Mouse (Mus musculus): ENCODE results near the gene Lipc. TPM values are rescaled to one million over a fixed set of nuclear protein-coding genes. Genes with fewer than 3 reads are reported as not detected.
"Not testable (repeated sequence)": the region's sequence is repeated elsewhere in the genome, so short reads cannot be mapped to it uniquely, and the experiment has no call there.

The Lipc gene
- polyA plus RNA-seq, 1 experiment, result 1.2 TPM

DNA sequence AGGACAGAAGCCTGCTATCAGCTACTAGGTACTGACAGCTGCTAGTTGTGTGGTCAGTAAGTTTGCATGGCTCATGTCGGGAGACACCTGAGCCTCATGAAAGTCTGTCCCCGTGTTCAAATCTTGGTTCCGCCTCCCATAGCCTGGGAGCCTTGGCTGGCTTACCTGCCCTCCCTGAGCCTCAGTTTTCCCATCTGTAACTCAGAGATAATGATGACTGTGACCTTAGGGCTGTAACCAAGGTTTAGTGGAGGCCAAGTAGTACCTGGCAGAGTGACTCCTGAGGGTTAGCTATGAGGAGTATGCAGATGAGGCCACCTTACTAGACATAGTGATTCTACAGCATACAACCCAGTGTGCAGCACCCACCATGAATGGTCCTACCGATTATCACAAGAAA lies 81.7 kb downstream of the Lipc start:
- WGBS, result 90% methylated on average over 4 of the region's 4 CpGs
- no peak for DNase-seq (ENCODE audit: low read depth, low spot score)

DNA sequence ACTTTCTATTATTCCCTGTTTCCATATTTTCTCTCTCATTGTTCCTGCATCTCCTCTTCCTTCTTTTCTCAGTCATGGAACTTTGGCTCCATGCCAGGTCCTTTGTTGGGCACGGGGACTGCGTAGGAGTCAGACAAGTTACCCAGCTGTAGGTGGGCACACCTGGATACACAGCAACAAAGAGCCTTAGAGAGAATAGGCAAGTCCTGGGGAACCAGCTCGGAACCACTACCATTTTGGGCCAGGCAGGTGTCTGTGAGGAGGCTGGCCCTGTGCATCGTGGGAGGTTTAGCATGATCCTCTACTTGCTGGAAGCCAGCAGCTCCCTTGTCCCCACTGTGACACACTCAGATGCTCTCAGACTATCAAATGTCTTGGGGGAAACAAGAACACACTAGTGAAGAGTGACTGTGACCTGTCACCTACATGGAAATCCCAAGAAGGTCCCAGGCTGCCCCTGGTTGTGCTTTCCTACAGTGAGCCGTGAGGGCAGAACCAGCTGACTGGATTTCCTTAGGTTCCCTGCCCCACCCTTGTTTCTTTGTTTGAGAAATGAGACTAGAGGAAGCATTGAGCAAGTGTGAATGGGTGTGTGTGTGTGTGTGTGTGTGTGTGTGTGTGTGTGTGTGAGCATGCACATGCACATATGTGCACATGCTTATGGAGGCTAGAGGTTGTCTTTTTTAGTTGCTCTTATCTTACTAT lies 82.7 kb downstream of the Lipc start:
- WGBS, result 39% methylated on average over 5 of the region's 5 CpGs

DNA sequence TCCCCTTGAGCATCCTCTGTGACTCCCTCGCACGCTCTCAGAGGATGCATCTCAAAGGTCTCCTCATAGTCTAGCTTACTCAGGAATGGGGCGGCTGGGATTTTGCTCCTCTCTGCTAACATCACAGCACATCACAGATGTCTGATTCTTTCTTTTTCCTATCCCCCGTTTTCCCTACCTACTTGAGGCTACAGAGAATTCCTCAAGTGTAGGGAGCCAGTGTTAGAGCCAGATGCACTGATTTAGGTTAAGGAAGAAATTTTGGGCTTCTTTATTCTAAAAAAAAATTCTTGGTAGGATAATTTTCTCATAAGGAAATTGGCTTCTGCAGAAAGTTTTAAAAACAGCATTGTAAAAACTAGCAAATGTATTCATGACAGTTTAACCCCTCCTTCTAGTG lies 84.6 kb downstream of the Lipc start:
- 92% methylated on average over 4 of the region's 4 CpGs for WGBS
- no peak for DNase-seq (ENCODE audit: low read depth, low spot score)

More for the DNA sequence above, 82.7 kb downstream of the Lipc start:
- no peak for DNase-seq (ENCODE audit: low read depth, low spot score)

DNA sequence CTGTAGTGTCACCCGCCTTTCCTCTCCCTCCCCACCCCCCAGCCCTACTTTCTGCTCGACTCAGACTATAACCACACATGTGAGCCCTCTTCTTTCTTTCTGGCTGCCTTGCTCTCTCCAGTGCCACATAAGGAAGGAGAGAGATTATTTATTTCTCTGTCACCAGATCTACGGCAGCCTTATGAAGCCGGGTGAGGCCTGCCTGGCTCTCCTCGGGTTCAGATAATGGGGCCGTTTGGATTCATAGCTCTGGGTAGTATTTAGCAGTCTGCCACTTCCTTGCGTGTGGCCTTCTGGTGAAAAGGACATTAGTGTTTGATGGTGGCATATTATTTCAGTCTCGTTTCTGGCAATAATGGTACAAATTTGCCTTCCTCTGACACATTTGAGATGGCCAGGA lies 88.0 kb downstream of the Lipc start:
- WGBS, result 39% methylated on average over 8 of the region's 8 CpGs
- DNase-seq (ENCODE audit: low read depth, low spot score), result no peak

DNA sequence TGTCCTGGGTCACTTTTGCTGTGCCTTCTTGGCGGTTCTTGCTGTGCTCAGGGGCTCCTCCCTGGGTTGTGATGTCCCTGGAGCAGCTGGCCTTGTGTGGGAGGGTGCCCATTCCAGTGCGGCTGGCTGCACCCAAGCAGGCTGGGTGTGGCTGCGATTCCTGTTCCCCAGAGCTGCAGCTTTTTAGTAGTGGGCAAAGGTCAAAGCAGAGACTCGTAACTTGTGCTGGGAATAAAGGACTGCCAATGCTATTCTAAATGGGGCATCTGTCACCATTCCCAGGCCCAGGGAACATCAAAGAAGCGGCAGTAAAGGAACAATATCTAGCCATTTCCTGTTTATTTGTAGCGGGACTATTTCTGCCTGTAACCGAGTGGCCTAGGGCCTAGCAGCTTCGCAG lies 88.7 kb downstream of the Lipc start:
- WGBS, result 14% methylated on average over 8 of the region's 8 CpGs
- peak; percentile 92 for DNase-seq (ENCODE audit: low read depth, low spot score)

DNA sequence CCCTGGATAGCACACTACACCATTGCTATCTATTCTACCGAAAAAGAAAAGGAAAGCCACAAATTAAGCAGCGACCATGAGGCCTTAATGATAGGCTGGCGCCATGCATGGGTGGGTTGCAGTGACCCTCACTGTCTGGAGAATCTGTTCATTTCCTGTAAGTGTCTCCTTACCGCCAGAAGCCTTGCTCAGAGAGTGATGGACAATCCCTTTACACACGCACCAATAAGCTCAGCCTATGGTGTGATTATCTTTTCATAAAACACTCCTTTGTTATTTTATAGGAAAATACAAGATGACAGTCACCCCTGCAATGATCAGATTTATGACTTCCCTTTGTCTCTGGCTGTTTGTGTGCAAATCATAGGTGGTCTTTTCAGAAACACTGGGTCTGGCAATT lies 92.8 kb downstream of the Lipc start:
- no peak for DNase-seq (ENCODE audit: low read depth, low spot score)
- WGBS, result 78% methylated on average over 5 of the region's 5 CpGs

DNA sequence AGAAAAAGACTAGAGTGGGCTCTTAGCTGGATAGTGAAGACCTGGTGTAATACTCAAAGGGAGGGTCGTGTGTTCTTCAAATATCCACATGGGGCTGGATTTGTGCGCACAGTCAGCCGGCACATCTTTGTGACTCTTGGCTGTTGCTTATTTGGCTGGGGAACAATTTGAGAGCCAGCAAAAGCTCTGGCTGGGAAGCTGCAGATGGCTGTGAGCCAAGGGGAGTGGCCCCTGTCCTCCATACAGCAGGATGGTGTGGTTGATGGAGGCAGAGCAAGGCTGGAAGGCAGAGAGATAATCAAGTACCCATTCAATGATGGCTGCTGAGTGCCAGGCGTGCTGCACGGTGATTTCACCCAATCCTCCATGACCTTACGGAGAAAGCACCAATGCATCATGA lies 96.2 kb downstream of the Lipc start:
- WGBS, result 24% methylated on average over 6 of the region's 6 CpGs
- no peak for DNase-seq (ENCODE audit: low read depth, low spot score)

DNA sequence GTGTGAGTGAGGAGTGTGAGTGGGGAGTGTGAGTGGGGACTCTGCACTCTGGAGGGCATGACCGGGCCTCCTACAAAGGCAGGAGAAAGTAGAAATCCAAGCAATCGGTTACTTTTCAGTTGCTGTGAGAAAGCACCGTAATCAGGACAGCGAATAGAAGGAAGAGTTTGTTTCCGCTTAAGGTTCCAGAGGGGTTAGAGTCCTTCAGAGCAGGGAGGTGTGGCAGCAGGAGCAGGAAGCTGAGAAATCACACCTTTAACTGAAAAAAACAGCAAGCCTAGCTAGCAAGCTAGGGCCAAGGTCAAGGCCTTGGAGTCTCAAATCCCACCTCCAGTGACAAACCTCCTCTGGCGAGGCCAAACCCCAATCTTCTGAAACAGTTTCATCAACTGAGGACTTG lies 97.1 kb downstream of the Lipc start:
- 39% methylated on average over 6 of the region's 6 CpGs for WGBS
- DNase-seq (ENCODE audit: low read depth, low spot score), result no peak

DNA sequence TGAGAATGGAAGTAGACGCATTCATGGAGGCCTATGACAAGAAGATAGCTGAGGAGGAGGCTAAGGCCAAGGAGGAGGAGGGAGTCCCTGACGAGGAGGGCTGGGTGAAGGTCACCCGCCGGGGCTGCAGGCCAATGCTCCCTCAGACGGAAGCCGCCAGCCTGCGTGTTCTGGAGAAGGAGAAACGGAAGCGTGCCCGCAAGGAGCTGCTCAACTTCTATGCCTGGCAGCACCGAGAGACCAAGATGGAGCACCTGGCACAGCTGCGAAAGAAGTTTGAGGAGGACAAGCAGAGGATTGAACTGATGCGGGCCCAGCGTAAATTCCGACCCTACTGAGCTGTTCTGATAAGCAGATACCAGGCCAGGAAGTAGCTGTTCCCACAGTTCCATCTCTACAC lies 98.9 kb downstream of the Lipc start:
- WGBS, result 94% methylated on average over 15 of the region's 15 CpGs
- DNase-seq (ENCODE audit: low read depth, low spot score), result not testable (repeated sequence)

DNA sequence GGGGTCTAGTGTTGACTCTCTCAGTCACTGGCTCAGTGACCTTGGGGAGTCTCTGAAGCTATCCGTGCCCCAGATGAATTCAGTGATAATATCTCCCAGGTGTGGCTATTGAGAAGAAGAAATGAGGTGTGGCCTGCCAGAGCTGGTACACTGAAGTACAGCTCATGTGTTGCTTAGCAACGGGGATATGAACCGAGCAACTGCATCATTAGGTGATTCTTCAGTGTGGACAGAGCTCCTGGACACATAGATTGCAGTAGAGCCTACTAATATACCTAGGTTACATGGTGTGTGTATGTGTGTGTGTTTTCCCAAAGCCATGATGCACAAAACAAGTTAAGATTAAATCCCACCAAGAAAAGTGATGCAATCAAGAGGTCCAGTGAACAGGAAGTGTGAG lies 100.5 kb downstream of the Lipc start:
- DNase-seq (ENCODE audit: low read depth, low spot score), result no peak
- WGBS, result 47% methylated on average over 3 of the region's 3 CpGs

DNA sequence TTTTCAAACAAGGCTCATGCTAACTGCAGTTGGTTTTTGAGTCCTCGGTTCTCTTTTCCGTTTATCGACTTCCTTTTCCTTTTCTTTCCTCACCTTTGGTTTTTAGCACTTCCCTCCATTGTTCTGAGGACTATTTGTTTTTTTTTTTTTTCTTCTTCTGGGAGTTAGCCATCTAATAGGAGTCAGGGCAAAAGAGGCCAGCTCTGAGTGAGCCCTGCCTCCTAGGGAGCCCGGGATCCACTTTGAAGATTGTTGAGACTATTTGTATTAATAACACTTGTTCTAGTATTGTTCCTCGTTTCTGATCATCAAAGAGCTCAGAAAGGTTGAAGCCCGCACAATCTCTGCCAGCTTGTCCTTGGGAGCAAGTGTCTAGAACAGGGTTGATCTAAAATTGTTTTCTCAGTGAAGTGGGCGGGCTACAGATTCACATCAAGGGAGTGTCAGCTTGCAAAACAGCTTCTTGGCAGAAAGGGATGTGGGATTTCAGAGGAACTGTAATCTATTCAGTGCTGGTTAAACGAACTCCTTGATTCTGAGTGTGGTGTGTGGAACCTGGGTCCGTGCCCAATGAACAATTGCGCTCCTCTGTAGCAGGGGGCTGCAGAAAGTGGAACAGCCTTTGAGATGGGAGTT lies 103.8 kb downstream of the Lipc start:
- WGBS, result 17% methylated on average over 10 of the region's 10 CpGs

DNA sequence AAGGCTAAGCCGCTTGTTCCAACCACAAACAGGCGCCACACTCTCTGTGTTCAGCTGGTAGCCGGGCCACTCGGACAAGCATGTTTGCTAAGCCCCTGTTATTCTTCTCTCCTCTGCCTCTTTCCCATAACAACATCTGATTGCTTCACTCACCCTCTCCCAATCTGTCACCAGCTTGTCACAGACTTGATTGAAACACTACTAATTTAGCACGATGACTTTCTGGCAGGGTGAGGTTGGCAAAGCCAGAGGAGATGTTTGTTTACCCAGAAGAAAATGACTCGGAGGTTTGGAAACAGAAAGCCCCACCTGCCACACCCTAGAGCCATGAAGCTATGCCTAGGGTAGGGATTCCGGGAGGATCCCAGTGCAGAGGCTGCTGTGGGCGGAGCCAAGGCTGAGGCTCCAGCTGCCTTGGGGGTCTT lies 104.4 kb downstream of the Lipc start:
- 16% methylated on average over 8 of the region's 8 CpGs for WGBS
- no peak for DNase-seq (ENCODE audit: low read depth, low spot score)

More for the DNA sequence above, 103.8 kb downstream of the Lipc start:
- no peak for DNase-seq (ENCODE audit: low read depth, low spot score)

DNA sequence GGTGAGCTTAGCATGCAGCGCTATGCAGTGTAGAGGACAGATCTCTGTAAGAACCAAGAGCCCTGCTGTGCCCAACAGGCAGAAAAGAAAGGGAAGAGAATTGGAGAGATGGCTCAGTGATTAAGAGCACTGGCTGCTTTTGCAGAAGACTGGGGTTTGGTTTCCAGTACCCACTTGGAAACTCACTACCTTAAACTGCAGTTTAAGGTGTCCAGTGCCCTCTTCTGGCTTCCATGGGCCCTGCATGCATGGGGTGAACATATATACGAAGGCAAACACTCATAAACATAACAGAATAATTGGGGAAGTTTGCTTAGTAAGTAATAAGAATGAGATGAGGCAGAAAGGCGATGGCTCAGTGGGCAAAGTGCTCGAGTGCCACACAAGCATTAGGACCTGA lies 108.8 kb downstream of the Lipc start:
- WGBS, result 73% methylated on average over 4 of the region's 4 CpGs

DNA sequence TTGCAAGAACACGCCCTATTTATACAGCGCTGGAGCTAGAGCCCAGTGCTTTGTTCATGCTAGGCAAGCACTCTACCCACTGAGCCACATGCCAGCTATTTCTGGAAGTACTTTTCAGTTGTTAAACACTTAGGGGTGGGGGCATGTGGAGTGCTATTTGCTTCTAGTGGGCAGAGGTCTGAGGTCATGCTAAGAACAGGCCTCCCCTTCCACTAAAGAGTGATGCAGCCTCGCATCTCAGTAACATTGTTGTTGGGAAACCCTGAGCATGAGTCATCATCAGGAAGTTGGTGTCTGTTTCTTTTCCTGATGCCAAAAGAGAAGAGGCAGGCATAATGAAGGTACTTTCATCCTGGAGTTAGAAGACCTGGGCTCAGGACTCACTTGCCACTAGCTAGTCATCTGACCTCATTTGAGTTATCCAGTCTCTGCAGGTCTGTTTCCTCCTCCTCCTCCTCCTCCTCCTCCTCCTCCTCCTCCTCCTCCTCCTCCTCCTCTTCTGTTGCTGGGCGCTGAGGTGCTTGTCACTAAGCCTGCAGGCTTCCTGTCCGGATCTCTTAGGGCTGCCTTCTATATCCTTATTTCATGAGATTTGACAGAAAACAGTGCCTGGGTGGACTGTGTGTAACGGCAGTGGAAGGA lies 109.6 kb downstream of the Lipc start:
- DNase-seq (ENCODE audit: low read depth, low spot score), result no peak

More for the DNA sequence above, 108.8 kb downstream of the Lipc start:
- DNase-seq (ENCODE audit: low read depth, low spot score), result no peak

DNA sequence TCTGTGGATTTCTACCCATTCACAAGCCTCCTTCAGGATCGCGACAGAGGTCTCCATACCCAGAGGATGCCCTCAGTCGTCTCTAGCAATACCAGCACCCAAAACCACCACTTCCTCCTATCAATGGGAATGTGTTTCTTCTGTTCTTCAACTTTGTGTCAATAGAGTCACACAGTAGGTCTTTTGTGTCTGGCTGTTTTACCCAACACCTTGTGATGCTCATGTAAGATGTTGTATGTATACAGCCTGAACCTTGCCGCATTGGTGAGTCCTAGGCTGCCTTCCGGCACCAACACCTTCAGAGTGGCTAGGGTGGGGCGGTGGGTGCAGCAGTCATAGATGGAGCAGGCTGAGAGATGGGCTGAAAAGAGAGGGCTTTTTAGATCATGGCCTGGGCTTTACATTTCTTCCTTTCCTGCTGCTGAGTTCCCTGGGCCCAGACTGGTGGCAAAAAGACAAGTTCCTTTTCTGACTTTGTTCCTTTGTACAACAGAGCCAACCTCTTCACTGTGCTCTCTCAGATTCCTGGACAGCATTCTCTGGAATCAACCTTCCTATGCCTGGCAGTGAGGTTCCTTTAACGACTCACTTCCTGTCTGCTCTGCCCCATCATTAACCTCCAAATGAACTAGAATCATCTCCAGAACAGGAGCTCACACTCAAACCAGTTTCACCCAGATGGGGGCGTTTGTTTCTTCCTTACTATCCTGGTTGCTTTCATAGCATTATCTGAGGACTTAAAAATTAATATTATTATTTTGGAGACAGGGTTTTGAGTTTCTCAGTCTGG lies 110.4 kb downstream of the Lipc start:
- 37% methylated on average over 8 of the region's 8 CpGs for WGBS
- DNase-seq (ENCODE audit: low read depth, low spot score), result no peak

More for the DNA sequence above, 109.6 kb downstream of the Lipc start:
- 30% methylated on average over 5 of the region's 6 CpGs for WGBS

DNA sequence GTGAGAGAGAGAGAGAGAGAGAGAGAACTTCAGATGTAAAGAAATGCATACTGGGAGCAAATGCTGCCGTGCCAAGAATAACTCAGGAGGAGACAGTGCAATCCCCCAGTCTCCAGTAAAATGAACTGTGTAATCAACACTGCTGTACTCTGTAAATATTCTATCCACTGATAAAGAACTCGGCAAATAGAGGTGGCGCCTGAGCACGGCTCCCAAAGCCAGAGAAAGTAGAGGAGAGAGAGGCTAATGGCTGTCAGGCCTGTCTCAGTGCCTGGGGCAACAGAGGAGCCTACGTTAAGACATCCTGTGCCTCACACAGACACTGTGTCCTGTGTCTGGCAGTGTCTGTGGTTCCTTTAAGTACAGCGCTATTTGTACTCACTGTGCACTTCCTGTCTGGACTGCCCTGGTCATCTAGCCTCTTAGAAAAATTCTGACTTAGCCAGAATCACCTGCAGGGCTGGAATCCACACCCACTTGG lies 111.1 kb downstream of the Lipc start:
- no peak for DNase-seq (ENCODE audit: low read depth, low spot score)
- WGBS, result 10% methylated on average over 6 of the region's 6 CpGs

DNA sequence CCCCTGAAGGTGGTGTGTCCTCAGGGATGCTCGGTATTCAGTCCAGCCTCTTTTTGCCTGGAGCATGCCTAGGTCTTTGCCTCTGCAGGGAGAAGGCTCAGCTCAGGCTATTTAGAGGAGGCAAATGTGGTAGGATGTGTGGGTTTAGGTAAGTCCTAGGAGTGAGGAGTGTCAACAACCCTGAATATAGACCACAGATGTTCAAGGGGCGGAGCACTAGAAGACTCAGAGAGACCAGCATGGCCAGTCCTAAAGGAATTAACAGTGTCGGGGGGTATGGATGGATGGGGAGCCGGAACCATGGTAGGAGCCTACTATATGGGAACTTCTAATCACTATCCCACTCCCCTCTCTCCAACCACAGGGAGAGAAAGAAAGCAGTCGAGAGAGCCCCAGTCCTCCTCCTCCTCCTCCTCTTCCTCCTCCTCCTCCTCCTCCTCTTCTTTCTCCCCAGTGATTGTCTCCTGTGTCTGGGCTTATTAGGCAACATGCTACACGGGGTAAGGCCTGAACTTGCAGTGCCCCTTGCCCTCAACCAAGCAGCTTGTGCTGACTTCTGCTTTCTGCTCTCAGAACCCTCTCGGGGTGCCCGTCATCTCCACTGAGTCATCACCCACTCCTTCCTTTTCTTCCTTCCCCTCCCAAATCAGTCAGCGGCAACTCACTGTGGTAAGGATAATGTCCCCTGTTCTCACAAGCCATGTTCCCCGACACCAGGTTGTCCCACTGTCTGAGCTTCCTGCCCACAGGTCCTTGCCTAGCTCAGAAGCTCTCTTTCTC lies 113.7 kb downstream of the Lipc start:
- 74% methylated on average over 10 of the region's 10 CpGs for WGBS

DNA sequence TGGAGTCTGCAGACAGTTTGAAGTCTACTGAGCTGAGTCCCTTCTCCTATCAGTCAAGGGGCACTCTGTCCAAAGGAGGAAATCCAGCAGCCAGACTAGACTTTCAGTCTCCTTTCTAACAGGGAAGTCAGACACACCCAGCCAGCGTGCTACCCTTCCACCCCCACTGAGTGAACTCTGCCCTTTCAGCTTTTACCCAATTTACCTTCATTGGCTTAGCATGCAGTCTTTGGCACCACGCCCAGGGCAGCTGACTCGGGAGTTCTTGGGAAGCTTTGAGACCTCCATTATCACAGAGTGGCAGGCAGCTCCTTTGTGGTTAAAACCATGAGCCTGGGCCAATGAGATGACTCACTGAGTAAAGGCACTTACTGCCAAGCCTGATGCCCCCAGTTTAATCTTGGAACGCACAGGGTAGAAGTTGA lies 117.3 kb downstream of the Lipc start:
- 10% methylated on average over 4 of the region's 4 CpGs for WGBS
- DNase-seq (ENCODE audit: low read depth, low spot score), result peak; percentile 99

More for the DNA sequence above, 113.7 kb downstream of the Lipc start:
- DNase-seq (ENCODE audit: low read depth, low spot score), result no peak

DNA sequence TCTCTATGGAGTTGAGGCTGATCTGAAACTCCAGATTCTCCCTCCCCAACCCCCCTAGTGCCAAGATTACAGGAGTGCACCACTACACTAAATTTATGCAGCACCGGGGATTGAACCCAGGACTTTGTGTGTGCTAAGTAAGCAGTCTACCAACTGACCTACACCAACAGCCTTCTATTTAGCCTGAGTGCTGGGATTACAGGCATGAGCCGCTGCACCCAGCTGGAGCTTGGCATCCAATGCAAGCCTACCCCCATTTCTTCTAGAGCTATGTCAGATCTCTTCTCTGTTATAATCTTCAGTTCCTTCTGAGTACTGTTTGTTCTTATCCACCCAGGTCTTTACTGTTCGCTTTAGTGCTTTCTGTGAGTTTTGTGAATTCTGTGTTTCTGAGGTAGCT lies 117.8 kb downstream of the Lipc start:
- 55% methylated on average over 3 of the region's 3 CpGs for WGBS
- no peak for DNase-seq (ENCODE audit: low read depth, low spot score)

Measured in large intestine, adult 2 months (tissue).